Mouse (Mus musculus) T-helper 17 cell (primary cell): ENCODE measurements around the gene Luc7l3.

Source experiments
- in situ Hi-C, 2 experiments: fragments of 300-600 bp; cut with MboI, MseI; formaldehyde crosslinking; loops; 1 replicate in 1 of 2; 2 replicates in 1 of 2; pipeline ENCODE4 v1.15.1; 2025; ENCODE audit warnings: high pct_unique_total_duplicates in 2 of 2

The Luc7l3 gene

DNA sequence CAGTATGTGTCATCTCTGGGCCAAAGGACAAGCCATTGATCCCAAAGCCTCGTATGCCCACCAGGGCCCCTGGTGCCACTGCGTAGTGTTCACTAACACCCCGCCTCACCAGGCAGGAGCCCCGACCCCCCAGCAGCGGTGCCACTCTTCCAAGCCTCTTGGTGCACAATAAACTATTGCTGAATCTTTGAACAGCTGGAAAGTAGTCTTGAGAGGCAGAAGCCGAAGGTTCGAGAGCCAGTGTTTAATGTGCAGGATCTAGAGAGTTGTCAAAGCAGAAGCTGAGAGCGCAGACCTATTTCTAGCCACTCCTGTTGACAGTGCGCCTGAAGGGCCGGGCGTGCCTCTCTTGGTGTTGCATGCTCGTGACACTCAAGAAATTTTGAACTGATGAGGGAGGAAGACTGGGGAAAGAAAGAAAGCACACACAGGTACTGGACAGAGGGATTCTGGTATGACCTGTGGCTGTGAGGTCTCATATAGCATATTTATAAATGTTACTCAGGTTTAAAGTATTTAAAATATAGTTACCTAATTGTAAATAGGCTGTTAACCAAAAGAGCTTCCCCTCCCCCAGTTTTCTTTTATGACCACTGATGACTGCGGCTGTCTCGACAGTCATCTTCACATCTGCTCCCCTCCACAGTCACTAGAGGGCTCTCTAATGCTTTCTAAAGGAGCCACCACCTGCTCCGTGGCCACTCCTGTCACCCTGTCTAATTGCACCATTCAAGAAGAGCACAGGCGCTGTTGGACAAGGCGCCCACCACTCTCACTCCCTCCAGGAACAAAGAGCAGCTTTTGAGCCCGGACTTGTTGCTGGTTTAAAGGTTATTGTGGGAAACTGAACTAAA lies 18.2 kb upstream of the Luc7l3 start:
- in situ Hi-C loops = no loop called here

DNA sequence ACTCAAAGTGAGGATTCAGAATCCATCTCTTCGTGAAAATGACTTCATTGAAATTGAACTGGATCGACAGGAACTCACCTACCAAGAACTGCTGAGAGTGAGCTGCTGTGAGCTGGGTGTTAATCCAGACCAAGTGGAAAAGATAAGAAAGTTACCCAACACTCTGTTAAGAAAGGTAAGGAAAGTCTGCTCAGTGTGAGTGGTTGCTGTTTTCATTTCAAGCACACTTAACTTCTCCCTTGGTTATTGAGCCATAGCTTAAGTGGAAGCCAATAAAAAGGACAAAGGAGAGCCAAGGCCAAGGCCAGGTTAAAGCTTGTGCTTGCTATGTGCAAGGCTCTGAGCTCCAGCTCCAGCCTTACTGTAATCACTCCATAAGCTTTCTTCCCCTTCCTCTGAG lies 16.6 kb upstream of the Luc7l3 start:
- in situ Hi-C loops = no loop called here

GRCm38 (mm10) chr11:94336551-94336950 lies 14.8 kb upstream of the Luc7l3 start:
- in situ Hi-C loops = no loop called here

- in situ Hi-C loops = no loop called here
These were observed 12.7 kb upstream of the Luc7l3 start for GRCm38 (mm10) chr11:94334386-94334968.

DNA sequence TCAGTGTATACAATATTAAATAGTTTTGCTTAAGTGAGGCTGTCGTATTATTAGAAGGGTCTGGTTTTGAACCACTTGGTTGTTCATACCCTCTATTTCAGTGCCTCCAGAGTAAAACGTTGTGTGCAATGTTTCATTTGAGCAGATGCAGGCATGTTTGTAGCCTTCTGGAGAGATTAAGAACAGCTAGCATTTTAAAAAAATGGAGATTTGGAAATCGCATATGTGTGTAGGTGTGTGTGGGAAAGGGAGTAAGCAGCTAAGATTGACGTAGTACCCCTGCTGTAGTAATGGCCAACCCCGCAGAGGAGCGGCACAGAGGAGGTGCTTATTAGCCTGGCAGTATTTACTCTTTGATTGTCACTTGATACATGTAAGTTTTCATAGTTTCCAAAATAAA lies 10.9 kb upstream of the Luc7l3 start:
- in situ Hi-C loops = no loop called here

DNA sequence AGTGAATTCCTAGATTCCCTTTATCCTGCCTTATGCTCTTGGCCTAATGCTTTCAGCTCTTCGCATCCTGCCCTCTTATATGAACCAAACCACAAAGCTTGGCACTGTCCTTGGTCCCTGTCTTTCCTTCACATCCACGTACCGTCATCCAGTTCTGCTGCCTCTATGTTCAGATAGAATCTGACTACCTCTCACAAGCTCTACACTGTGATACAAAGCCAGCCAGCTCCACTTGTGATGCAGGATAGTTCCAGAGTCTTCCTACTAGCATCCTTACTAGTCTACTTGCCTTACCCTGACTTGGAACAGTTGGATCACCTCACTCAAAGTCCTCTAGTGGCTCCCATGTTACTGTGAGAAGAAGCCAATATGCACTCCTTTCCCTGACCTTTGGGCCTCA lies 8.4 kb upstream of the Luc7l3 start:
- in situ Hi-C loops = no loop called here

DNA sequence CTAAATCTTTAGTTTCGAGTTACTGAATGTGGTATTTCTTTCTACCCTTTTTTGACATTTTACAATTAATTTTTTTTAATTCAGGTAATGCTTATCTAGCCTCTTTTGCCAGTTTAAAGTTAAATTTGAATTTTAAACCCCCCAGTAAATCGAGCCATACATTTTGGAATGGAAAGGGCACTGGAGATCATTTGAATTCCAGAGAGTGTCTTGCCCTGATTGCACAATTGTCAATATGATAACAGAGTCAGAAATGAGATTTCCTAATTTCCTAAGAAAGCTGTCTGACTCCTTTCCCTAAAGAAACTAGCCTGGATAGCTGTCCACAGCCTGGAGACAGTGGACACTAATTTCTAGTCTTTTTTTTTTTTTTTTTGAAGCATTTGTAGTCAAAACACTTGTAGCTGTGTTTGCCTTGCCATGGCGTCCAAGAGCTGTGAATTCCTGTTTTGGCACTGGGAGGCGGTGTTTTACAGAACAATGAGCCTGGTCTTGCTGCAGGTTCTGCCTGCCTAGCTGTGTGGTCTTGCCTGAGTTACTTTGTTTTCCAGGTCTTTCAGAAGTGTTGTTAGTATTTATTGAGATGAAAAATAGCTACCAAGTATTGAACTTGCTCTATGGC lies 7.6 kb upstream of the Luc7l3 start:
- in situ Hi-C loops = no loop called here

DNA sequence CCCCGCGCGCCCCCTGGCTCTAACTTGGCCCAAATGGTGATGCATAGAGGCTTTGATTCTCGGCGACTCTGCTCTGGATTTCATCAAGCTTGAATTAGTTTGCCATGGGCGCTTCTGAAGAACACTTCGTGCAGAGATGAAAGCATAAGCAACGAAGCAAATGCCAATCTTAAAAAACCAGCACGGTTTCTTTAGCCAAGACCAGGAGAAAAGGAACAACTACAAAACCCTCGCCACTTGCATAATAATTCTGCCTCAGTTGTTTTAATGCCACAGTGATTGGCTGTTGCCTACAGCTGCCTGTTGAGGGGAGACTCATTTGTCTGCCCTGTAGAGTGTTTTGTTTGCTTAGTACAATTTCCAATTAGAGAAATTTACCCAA lies 6.8 kb upstream of the Luc7l3 start:
- in situ Hi-C loops = no loop called here

DNA sequence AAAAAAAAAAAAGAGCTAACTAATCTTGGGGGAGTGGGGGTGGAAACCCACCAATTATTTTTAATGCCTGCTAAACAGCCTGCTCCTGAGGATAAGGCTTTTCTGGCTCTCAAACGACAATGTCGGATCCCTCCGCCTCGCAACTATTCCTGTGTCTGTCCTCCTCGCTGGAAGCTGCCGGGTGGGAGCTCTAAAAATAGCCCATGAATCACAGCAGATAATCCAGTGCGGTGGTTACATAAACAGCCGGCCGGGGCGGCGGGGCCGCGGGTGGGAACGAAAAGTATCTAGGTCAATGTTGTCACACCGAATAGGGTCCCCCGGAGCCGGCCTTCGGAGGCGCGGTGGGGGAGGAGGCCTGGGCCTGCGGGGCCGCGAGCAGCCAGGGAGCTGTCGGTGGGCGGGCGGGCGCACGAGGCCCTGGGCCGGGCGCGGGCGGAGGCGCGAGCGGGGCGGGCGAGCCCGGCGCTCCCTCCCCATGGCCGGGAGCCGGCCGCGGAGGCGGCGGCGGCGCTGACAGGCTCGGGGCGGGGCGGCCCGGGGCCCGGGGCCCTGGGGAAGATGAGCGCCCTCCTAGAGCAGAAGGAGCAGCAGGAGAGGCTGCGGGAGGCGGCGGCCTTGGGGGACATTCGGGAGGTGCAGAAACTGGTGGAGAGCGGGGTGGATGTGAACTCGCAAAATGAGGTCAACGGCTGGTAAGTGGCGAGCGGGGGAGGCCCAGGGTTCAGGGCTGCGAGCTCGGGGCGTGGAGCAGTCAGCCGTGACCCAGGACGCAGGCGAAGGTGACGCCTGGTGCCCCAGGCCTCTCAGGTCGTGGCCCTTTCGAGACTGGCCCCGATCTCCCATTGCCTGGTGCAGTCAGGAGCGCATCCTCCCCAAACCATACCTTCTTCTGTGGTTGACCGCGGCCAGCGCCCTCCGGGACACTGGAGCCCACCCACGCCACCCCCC lies 6.2 kb upstream of the Luc7l3 start, which contains the start of gene Ankrd40:
Gene Ankrd40 (plus strand): TSS at position 309 of the 951 bp plus-strand sequence.
- in situ Hi-C loops = no loop called here

- in situ Hi-C loops = no loop called here
These were observed 5.2 kb upstream of the Luc7l3 start for GRCm38 (mm10) chr11:94326961-94327411.

DNA sequence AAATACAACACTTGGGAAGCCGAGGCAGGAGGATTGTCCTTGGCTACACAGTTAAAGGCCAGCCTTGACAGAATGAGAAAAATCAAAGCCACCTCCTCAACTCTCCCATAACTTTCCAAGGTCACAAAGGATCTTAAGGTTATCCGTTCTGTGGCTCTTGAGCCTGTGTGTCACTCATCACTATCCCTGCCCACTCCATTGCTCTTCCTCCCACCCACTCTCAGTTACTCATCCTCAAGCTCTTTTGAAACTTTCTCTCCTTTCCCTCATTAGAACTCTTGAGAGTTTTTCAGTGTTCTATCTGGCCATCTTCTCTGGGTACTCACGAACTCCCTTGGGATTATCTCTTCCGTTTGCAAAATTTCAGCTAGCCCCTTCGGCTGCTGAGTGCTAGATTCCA lies 2.8 kb upstream of the Luc7l3 start:
- in situ Hi-C loops = no loop called here

GRCm38 (mm10) chr11:94323271-94323925 lies 1.6 kb upstream of the Luc7l3 start:
- in situ Hi-C loops = no loop called here

DNA sequence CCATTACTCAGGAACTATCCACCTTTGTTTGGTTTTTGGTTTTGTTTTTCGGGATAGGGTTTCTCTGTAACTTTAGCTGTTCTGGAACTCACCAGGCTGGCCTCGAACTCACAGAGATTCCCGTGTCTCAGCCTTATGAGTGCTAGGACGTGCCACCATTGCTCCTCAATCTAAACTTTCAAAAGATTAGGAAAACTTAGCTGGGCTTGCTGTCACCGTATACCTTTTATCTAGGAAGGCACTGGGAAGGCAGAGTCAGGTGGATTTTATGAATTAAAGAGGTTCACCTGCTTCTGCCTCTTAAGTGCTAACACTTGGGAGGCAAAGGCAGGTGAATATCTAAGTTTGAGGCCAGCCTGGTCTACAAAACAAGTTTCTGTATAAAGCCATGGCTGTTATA lies 848 bp upstream of the Luc7l3 start:
- in situ Hi-C loops = no loop called here

DNA sequence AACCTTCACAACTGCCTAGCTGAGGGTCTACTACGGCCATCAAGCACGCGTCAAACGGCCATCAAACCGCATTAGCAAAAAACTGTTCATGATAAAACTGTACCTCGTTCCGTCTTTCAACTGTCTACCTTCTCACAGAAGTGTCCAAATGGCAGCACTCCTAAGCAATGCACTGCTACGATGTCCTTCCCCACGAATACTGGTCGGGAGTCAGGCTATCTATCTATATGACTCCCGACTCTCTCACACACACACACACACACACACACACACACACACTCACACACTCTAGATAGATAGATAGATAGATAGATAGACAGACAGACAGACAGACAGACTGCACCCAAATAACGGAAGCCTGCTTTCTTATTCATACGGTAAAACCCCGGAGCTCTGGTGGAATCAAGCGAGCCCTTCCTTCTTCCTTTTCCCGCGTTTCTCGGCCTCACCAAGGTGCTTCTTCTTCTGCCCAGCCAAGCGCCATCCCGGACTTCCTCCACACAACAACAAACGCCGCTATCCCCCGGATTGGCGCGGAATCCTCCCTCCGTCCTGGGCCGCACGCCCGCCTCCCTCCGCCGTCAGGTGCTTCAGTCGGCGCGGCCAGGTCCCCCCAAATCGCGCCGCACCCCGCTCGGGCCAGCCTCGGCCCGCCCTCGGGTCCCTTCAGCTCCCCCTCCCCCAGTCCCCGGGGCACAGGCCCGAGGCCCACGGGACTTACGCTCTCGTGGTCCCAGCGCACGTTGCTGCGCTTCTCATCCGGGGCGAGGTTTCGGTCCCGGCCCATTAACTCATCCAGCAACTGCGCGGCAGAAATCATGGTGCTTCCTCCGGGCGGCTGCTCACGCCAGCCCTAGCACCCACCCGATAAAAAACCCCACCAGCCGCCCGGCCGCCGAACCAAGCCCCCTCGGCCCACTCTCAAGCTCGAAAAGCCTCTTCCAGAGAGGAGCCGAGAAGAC lies 538 bp downstream of the Luc7l3 start:
- in situ Hi-C loops = no loop called here

- in situ Hi-C loops = loop anchor here in 1 of 2 experiments (10.0 kb wide), 1 partner anchor 353 kb away; the partner anchor contains the start of genes Gm20390 and Nme1
These were observed 3.7 kb downstream of the Luc7l3 start for GRCm38 (mm10) chr11:94318056-94318455.

DNA sequence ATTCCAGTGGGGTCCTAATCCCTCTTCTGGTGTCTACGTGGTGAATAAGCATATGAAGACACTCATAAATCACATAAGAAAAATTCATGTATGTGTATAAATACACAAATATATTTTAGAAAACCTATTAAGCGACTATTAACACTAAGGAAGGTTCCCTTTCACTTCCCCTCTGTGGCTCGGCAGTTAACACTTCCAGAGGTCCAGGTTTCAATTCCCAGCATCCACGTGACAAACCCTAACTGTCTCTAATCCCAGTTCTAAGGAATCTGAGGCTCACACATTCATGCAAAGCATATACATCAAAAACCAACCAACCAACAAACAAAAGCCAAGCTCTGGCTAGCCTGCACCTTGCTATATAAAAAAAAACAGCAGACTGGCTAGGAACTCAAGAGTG lies 4.3 kb downstream of the Luc7l3 start:
- in situ Hi-C loops = loop anchor here in 1 of 2 experiments (10.0 kb wide), 1 partner anchor 353 kb away; the partner anchor contains the start of genes Gm20390 and Nme1

DNA sequence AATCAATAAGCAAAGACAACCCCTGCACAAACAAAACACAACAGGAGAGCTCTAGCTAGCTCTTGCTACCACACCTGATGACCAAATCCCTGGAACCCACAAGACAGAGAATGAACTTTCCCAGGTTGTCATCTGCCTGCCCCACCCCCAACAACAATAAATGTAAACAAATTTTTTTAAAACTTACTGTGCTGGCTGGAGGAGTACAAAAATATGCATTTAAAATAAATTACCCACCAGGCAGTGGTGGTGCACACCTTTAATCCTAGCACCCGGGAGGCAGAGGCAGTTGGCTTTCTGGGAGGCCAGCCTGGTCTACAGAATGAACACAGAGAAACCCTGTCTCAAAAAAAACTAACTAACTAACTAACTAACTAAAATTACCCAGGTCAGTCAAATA lies 4.8 kb downstream of the Luc7l3 start:
- in situ Hi-C loops = loop anchor here in 1 of 2 experiments (10.0 kb wide), 1 partner anchor 352 kb away; the partner anchor contains the start of genes Gm20390 and Nme1

DNA sequence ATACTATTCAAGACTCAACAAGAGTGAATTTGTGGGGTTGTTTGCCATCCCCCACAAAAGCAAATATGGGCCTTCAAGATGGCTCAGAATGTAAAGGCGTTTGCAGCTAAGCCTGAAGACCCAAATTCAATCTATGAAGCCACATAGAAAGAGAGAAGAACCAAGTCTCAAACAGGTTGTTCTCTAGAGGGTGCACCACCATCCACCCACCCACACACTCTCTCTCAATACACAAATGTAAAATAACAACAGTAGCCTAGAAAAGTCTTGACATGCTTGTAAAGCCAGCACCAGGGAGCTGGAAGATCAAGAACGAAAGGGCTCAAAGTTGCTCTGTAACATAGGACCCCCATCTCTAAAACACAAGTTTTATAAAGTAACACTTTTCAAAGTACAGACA lies 5.3 kb downstream of the Luc7l3 start:
- in situ Hi-C loops = loop anchor here in 1 of 2 experiments (10.0 kb wide), 1 partner anchor 352 kb away; the partner anchor contains the start of genes Gm20390 and Nme1

DNA sequence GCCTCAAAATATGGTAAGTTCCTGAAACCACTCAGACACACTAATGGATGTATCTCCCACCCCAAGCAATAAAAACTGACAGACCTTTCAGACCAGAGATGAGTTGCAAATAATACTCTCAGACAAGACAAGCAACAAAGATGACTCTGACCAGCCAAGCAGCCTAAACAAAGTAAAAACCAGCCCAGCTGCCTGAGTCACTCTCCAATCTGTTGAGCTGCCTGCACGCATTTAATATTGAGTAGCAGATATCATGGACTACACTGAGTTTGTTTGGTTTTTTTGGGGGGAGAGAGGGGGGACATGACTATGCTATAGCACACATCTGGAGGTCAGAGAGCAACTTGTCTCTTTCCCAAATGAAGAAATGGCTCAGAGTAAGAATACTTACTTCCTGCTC lies 6.5 kb downstream of the Luc7l3 start:
- in situ Hi-C loops = loop anchor here in 1 of 2 experiments (10.0 kb wide), 1 partner anchor 351 kb away; the partner anchor contains the start of genes Gm20390 and Nme1
